Mouse (Mus musculus): ENCODE data around the gene Syt5. TPM values are rescaled to one million over a fixed set of nuclear protein-coding genes. Genes with fewer than 3 reads are reported as not detected.

The Syt5 gene
- polyA plus RNA-seq, 1 experiment from 2014 or later, result 8.5 TPM

- H3K4me1 ChIP-seq (ENCODE audit: control insufficient read depth, insufficient read depth, low read length), result peaks cover 17% of the 10 kb centered on the region
- H3K27ac ChIP-seq (ENCODE audit: low read length), result no peak overlapping the region
- H3K4me2 ChIP-seq (ENCODE audit: low read depth, low read length), result no peak overlapping the region
- no peak overlapping the region for H3K9ac ChIP-seq (ENCODE audit: low read length)
- no peak for ATAC-seq (ENCODE audit: insufficient read depth, low FRiP score)
- no peaks in the 10 kb centered on the region for H3K36me3 ChIP-seq (ENCODE audit: control insufficient read depth, insufficient read depth, low read length)
- H3K27me3 ChIP-seq (ENCODE audit: control insufficient read depth, insufficient read depth, low read length), result no peaks in the 10 kb centered on the region
- WGBS, result 82% methylated on average over 5 of the region's 5 CpGs
- no peaks in the 10 kb centered on the region for H3K9me3 ChIP-seq (replicated peaks; ENCODE audit: control insufficient read depth, low read length)
- H3K4me3 ChIP-seq (replicated peaks; ENCODE audit: low read length), result no peak overlapping the region
Measured at GRCm38 (mm10) chr7:4503858-4504257, 43.5 kb downstream of the Syt5 start.

- no peaks in the 10 kb centered on the region for H3K9me3 ChIP-seq (replicated peaks; ENCODE audit: control insufficient read depth, low read length)
- peaks cover 24% of the 10 kb centered on the region for H3K4me1 ChIP-seq (ENCODE audit: control insufficient read depth, insufficient read depth, low read length)
- ATAC-seq (ENCODE audit: insufficient read depth, low FRiP score), result no peak
- H3K4me3 ChIP-seq (replicated peaks; ENCODE audit: low read length), result no peak overlapping the region
- no peak overlapping the region for H3K9ac ChIP-seq (ENCODE audit: low read length)
- H3K27ac ChIP-seq (ENCODE audit: low read length), result peak overlapping the region; percentile 18; the same call in 1 of the 2 replicates
- H3K27me3 ChIP-seq (ENCODE audit: control insufficient read depth, insufficient read depth, low read length), result no peaks in the 10 kb centered on the region
- no peaks in the 10 kb centered on the region for H3K36me3 ChIP-seq (ENCODE audit: control insufficient read depth, insufficient read depth, low read length)
- H3K4me2 ChIP-seq (ENCODE audit: low read depth, low read length), result no peak overlapping the region
- WGBS, result 85% methylated on average over 4 of the region's 4 CpGs
Measured at GRCm38 (mm10) chr7:4503100-4503499, 44.2 kb downstream of the Syt5 start.

GRCm38 (mm10) chr7:4502421-4503090 lies 44.8 kb downstream of the Syt5 start:
- H3K4me3 ChIP-seq (replicated peaks; ENCODE audit: low read length), result peak overlapping the region; percentile 72
- H3K27me3 ChIP-seq (ENCODE audit: control insufficient read depth, insufficient read depth, low read length), result no peaks in the 10 kb centered on the region
- peak overlapping the region; percentile 96; the same call in 1 of the 2 replicates for H3K9ac ChIP-seq (ENCODE audit: low read length)
- ATAC-seq (ENCODE audit: insufficient read depth, low FRiP score), result no peak
- H3K4me1 ChIP-seq (ENCODE audit: control insufficient read depth, insufficient read depth, low read length), result peaks cover 25% of the 10 kb centered on the region
- H3K27ac ChIP-seq (ENCODE audit: low read length), result peak overlapping the region; percentile 93; the same call in 1 of the 2 replicates
- peak overlapping the region; percentile 62 for H3K4me2 ChIP-seq (ENCODE audit: low read depth, low read length)
- no peaks in the 10 kb centered on the region for H3K36me3 ChIP-seq (ENCODE audit: control insufficient read depth, insufficient read depth, low read length)
- 10% methylated on average over 14 of the region's 14 CpGs for WGBS
- no peaks in the 10 kb centered on the region for H3K9me3 ChIP-seq (replicated peaks; ENCODE audit: control insufficient read depth, low read length)

GRCm38 (mm10) chr7:4501558-4502397 lies 45.6 kb downstream of the Syt5 start, which contains the start of gene Ppp1r12c:
Gene Ppp1r12c, minus strand, starts transcription at chr7:4501680.
- Histone ChIP-seq H3K27ac (ENCODE audit: low read length) (peak within 1 kb of the TSS; percentile 93), H3K9me3 (replicated peaks; ENCODE audit: control insufficient read depth, low read length) (no peaks in the 10 kb centered on the region), H3K27me3 (ENCODE audit: control insufficient read depth, insufficient read depth, low read length) (no peaks in the 10 kb centered on the region), H3K9ac (ENCODE audit: low read length) (peak within 1 kb of the TSS; percentile 96), H3K4me2 (ENCODE audit: low read depth, low read length) (peak within 1 kb of the TSS; percentile 83), H3K4me3 (replicated peaks; ENCODE audit: low read length) (peak within 1 kb of the TSS; percentile 72), H3K36me3 (ENCODE audit: control insufficient read depth, insufficient read depth, low read length) (no peaks in the 10 kb centered on the region), H3K4me1 (ENCODE audit: control insufficient read depth, insufficient read depth, low read length) (peaks cover 25% of the 10 kb centered on the region)
- ATAC-seq (ENCODE audit: insufficient read depth, low FRiP score), result peak; percentile 94
- under 1% methylated on average over 62 of the region's 62 CpGs for whole genome bisulfite sequencing

GRCm38 (mm10) chr7:4500892-4501471 lies 46.4 kb downstream of the Syt5 start:
- ATAC-seq (ENCODE audit: insufficient read depth, low FRiP score), result peak; percentile 11; the same call in 1 of the 2 replicates
- under 1% methylated on average over 34 of the region's 52 CpGs for WGBS
- H3K36me3 ChIP-seq (ENCODE audit: control insufficient read depth, insufficient read depth, low read length), result no peaks in the 10 kb centered on the region
- H3K4me2 ChIP-seq (ENCODE audit: low read depth, low read length), result peak overlapping the region; percentile 83
- H3K27me3 ChIP-seq (ENCODE audit: control insufficient read depth, insufficient read depth, low read length), result no peaks in the 10 kb centered on the region
- H3K4me3 ChIP-seq (replicated peaks; ENCODE audit: low read length), result peak overlapping the region; percentile 72
- H3K4me1 ChIP-seq (ENCODE audit: control insufficient read depth, insufficient read depth, low read length), result peaks cover 25% of the 10 kb centered on the region
- peak overlapping the region; percentile 93 for H3K27ac ChIP-seq (ENCODE audit: low read length)
- H3K9me3 ChIP-seq (replicated peaks; ENCODE audit: control insufficient read depth, low read length), result no peaks in the 10 kb centered on the region
- peak overlapping the region; percentile 96 for H3K9ac ChIP-seq (ENCODE audit: low read length)

GRCm38 (mm10) chr7:4499034-4499433 lies 48.3 kb downstream of the Syt5 start:
- H3K27ac ChIP-seq (ENCODE audit: low read length), result peak overlapping the region; percentile 75
- ATAC-seq (ENCODE audit: insufficient read depth, low FRiP score), result no peak
- peak overlapping the region; percentile 96 for H3K9ac ChIP-seq (ENCODE audit: low read length)
- no peaks in the 10 kb centered on the region for H3K27me3 ChIP-seq (ENCODE audit: control insufficient read depth, insufficient read depth, low read length)
- WGBS, result 82% methylated on average over 4 of the region's 4 CpGs
- H3K9me3 ChIP-seq (replicated peaks; ENCODE audit: control insufficient read depth, low read length), result no peaks in the 10 kb centered on the region
- no peaks in the 10 kb centered on the region for H3K36me3 ChIP-seq (ENCODE audit: control insufficient read depth, insufficient read depth, low read length)
- peaks cover 25% of the 10 kb centered on the region for H3K4me1 ChIP-seq (ENCODE audit: control insufficient read depth, insufficient read depth, low read length)
- peak overlapping the region; percentile 12; the same call in 1 of the 2 replicates for H3K4me3 ChIP-seq (replicated peaks; ENCODE audit: low read length)
- H3K4me2 ChIP-seq (ENCODE audit: low read depth, low read length), result peak overlapping the region; percentile 83

GRCm38 (mm10) chr7:4498251-4498650 lies 49.1 kb downstream of the Syt5 start:
- Histone ChIP-seq H3K4me1 (ENCODE audit: control insufficient read depth, insufficient read depth, low read length) (peaks cover 25% of the 10 kb centered on the region), H3K4me3 (replicated peaks; ENCODE audit: low read length) (peak overlapping the region; percentile 12; the same call in 1 of the 2 replicates), H3K9ac (ENCODE audit: low read length) (peak overlapping the region; percentile 30; the same call in 1 of the 2 replicates), H3K4me2 (ENCODE audit: low read depth, low read length) (peak overlapping the region; percentile 83), H3K27me3 (ENCODE audit: control insufficient read depth, insufficient read depth, low read length) (no peaks in the 10 kb centered on the region), H3K36me3 (ENCODE audit: control insufficient read depth, insufficient read depth, low read length) (no peaks in the 10 kb centered on the region), H3K9me3 (replicated peaks; ENCODE audit: control insufficient read depth, low read length) (no peaks in the 10 kb centered on the region), H3K27ac (ENCODE audit: low read length) (peak overlapping the region; percentile 75)
- WGBS, result 28% methylated on average over 9 of the region's 9 CpGs
- ATAC-seq (ENCODE audit: insufficient read depth, low FRiP score), result peak; percentile 63

- peak overlapping the region; percentile 83 for H3K4me2 ChIP-seq (ENCODE audit: low read depth, low read length)
- no peaks in the 10 kb centered on the region for H3K36me3 ChIP-seq (ENCODE audit: control insufficient read depth, insufficient read depth, low read length)
- H3K4me1 ChIP-seq (ENCODE audit: control insufficient read depth, insufficient read depth, low read length), result peaks cover 31% of the 10 kb centered on the region
- 0 out of 2 replicates have a peak overlapping the region, but pooled peaks have one; percentile 2 for H3K9ac ChIP-seq (ENCODE audit: low read length)
- no peak overlapping the region for H3K4me3 ChIP-seq (replicated peaks; ENCODE audit: low read length)
- no peak for ATAC-seq (ENCODE audit: insufficient read depth, low FRiP score)
- H3K27me3 ChIP-seq (ENCODE audit: control insufficient read depth, insufficient read depth, low read length), result no peaks in the 10 kb centered on the region
- H3K27ac ChIP-seq (ENCODE audit: low read length), result peak overlapping the region; percentile 38; the same call in 1 of the 2 replicates
- 90% methylated on average over 9 of the region's 9 CpGs for WGBS
- H3K9me3 ChIP-seq (replicated peaks; ENCODE audit: control insufficient read depth, low read length), result no peaks in the 10 kb centered on the region
Measured at GRCm38 (mm10) chr7:4497271-4497903, 50.0 kb downstream of the Syt5 start.
